22 mouse cellular contexts compared by ENCODE assay signal in genomic region chr16:27404107-27404506, GRCm38 (mm10). TPM values are rescaled to one million over a fixed set of nuclear protein-coding genes. Genes with fewer than 3 reads are reported as not detected.
"Had no signal": no experiment of that assay in that cellular context is flagged by ENCODE, and none has a peak within 500 bp of the region (broad histone marks: within the 10 kb centered on the region; RNA-seq: fewer than 3 reads in every experiment).

No protein-coding gene starts in this region.

- H3K4me2 ChIP-seq: neural tube, embryonic 12.5 days; neural tube, embryonic 13.5 days; neural tube, embryonic 15.5 days; stomach, embryonic 15.5 days had no signal

- H3K27ac ChIP-seq: neural tube, embryonic 12.5 days; neural tube, embryonic 13.5 days; neural tube, embryonic 15.5 days; stomach, embryonic 15.5 days; stomach, postnatal 0 days had no signal

- DNase-seq: retina, postnatal 1 day; right cerebral cortex, adult 18-20 months; right cerebral cortex, postnatal 25 days; right cerebral cortex, postnatal 4 days; spleen, adult 18-20 months; thymus, adult 18-20 months; thymus, adult 2 months; thymus, postnatal 14 days; thymus, postnatal 25 days; thymus, postnatal 36 days; thymus, postnatal 4 days had no signal

- H3K9me3 ChIP-seq: neural tube, embryonic 12.5 days; neural tube, embryonic 13.5 days; neural tube, embryonic 15.5 days; stomach, embryonic 15.5 days had no signal

- H3K4me1 ChIP-seq: neural tube, embryonic 12.5 days; stomach, embryonic 15.5 days had no signal

- H3K27me3 ChIP-seq: neural tube, embryonic 12.5 days; neural tube, embryonic 13.5 days; neural tube, embryonic 15.5 days; stomach, embryonic 15.5 days had no signal

- H3K4me3 ChIP-seq: neural tube, embryonic 12.5 days; neural tube, embryonic 13.5 days; neural tube, embryonic 15.5 days; stomach, embryonic 15.5 days had no signal

- H3K9ac ChIP-seq: neural tube, embryonic 12.5 days; neural tube, embryonic 13.5 days; neural tube, embryonic 15.5 days; stomach, embryonic 15.5 days had no signal

RNA-seq across cellular contexts. Expression of gene Uts2b, which starts 34.1 kb away (rescaled TPM):
- total RNA-seq: neutrophil, adult 5-6 weeks had no signal
- polyA plus RNA-seq: small intestine, adult 2 months; spleen, adult 2 months; stomach, embryonic 14.5 days; testis, adult 2 months; thymus, adult 2 months; thymus, postnatal 0 days had no signal
